Comparison of ENCODE assay signal across 18 mouse cellular contexts in the genomic region with DNA sequence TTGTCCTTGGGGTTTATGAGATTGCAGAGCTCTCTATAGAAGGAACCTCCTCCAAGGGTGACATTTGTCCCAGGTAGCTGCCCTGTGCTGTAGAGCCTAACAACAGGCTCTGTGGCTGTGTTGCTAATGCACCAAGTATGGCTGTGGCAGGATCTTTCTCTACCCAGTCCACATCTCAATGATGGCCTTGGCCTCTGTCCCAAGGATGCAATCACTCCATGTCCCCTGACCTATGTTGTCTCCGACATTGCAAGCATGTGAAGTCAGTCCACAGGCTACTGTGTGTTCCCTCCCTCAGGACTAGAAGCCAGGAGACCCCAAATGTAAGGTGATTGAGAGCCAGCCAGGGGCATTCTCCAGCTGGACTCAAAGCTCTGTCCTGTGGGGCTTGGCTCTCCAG. TPM values are rescaled to one million over a fixed set of nuclear protein-coding genes. Genes with fewer than 3 reads are reported as not detected.
A peak's percentile ranks its signal among the peaks of the same experiment; 100 is the strongest.
DNase-seq lines count a peak whose midpoint lies in the region; ATAC-seq and TF ChIP-seq lines count a peak whose summit lies in the region.
"Had no signal": no experiment of that assay in that cellular context is flagged by ENCODE, and none has a peak within 500 bp of the region (broad histone marks: within the 10 kb centered on the region; RNA-seq: fewer than 3 reads in every experiment).

No protein-coding gene starts in this region.

- intact Hi-C loops in left cerebral cortex, adult 2 months (cut with DNase I), result loop anchor here (2.0 to 5.0 kb wide), 2 partner anchors 47 to 117 kb away; a partner anchor contains a TSS

- TF ChIP-seq EP300 in liver, postnatal 0 days (IDR thresholded peaks at IDR 0.05; ENCODE audit: low read depth), result no peak

- peak overlapping the region; percentile 88 for H3K27ac ChIP-seq in left cerebral cortex, adult 2 months
- peak overlapping the region; percentile 57; the same call in 1 of the 2 replicates for H3K27ac ChIP-seq in forebrain, postnatal 0 days (ENCODE audit: low read depth, low read length)
- H3K27ac ChIP-seq in midbrain, postnatal 0 days (ENCODE audit: low read depth, low read length), result peak overlapping the region; percentile 57; the same call in 1 of the 2 replicates
- H3K27ac ChIP-seq in liver, postnatal 0 days (ENCODE audit: low read depth), result no peak overlapping the region
- H3K27ac ChIP-seq: embryonic facial prominence, embryonic 12.5 days had no signal

- H3K9me3 ChIP-seq in forebrain, postnatal 0 days (ENCODE audit: low read length), result no peaks in the 10 kb centered on the region
- no peaks in the 10 kb centered on the region for H3K9me3 ChIP-seq in midbrain, postnatal 0 days (ENCODE audit: low read length)
- no peaks in the 10 kb centered on the region for H3K9me3 ChIP-seq in liver, postnatal 0 days (ENCODE audit: low read length)
- H3K9me3 ChIP-seq: embryonic facial prominence, embryonic 12.5 days had no signal

- WGBS in forebrain, postnatal 0 days, result 70% methylated on average over 1 of the region's 1 CpGs
- 68% methylated on average over 1 of the region's 1 CpGs for whole genome bisulfite sequencing in midbrain, postnatal 0 days
- WGBS in liver, postnatal 0 days (ENCODE audit: insufficient replicate concordance), result 80% methylated on average over 1 of the region's 1 CpGs

- no peak overlapping the region for H3K4me3 ChIP-seq in left cerebral cortex, adult 2 months
- no peak overlapping the region for H3K4me3 ChIP-seq in forebrain, postnatal 0 days (ENCODE audit: low read depth, low read length)
- H3K4me3 ChIP-seq in midbrain, postnatal 0 days (ENCODE audit: low read depth, low read length), result no peak overlapping the region
- no peak overlapping the region for H3K4me3 ChIP-seq in liver, postnatal 0 days (ENCODE audit: low read depth, low read length)
- H3K4me3 ChIP-seq: embryonic facial prominence, embryonic 12.5 days had no signal

- TF ChIP-seq CTCF in left cerebral cortex, adult 2 months (IDR thresholded peaks at IDR 0.05), result no peak
- no peak for TF ChIP-seq CTCF in forebrain, postnatal 0 days (IDR thresholded peaks at IDR 0.05; ENCODE audit: low read depth)
- no peak for TF ChIP-seq CTCF in midbrain, postnatal 0 days (IDR thresholded peaks at IDR 0.05)
- TF ChIP-seq CTCF in liver, postnatal 0 days (IDR thresholded peaks at IDR 0.05; ENCODE audit: low read depth), result no peak

- no peak for ATAC-seq in forebrain, postnatal 0 days
- ATAC-seq in midbrain, postnatal 0 days (ENCODE audit: low FRiP score), result no peak
- no peak for ATAC-seq in liver, postnatal 0 days
- ATAC-seq: activated CD4-positive, CD25-positive, alpha-beta regulatory T cell, adult 4 months; lung, postnatal 0 days had no signal

- no peaks in the 10 kb centered on the region for H3K27me3 ChIP-seq in forebrain, postnatal 0 days (ENCODE audit: insufficient read depth, low read length)
- H3K27me3 ChIP-seq in midbrain, postnatal 0 days (ENCODE audit: insufficient read depth, low read length), result no peaks in the 10 kb centered on the region
- H3K27me3 ChIP-seq in liver, postnatal 0 days (ENCODE audit: insufficient read depth, low read length), result no peaks in the 10 kb centered on the region
- H3K27me3 ChIP-seq: CH12.LX; embryonic facial prominence, embryonic 12.5 days had no signal

- H3K9ac ChIP-seq in forebrain, postnatal 0 days, result 0 out of 2 replicates have a peak overlapping the region, but pooled peaks have one; percentile 19
- no peak overlapping the region for H3K9ac ChIP-seq in midbrain, postnatal 0 days (replicated peaks; ENCODE audit: low read length, poor library complexity, severe bottlenecking)
- H3K9ac ChIP-seq in liver, postnatal 0 days (replicated peaks), result no peak overlapping the region
- H3K9ac ChIP-seq: embryonic facial prominence, embryonic 12.5 days had no signal

- H3K4me1 ChIP-seq in forebrain, postnatal 0 days (ENCODE audit: insufficient read depth), result no peaks in the 10 kb centered on the region
- H3K4me1 ChIP-seq in midbrain, postnatal 0 days (ENCODE audit: insufficient read depth, low read length), result no peaks in the 10 kb centered on the region
- no peaks in the 10 kb centered on the region for H3K4me1 ChIP-seq in liver, postnatal 0 days (ENCODE audit: insufficient read depth)
- H3K4me1 ChIP-seq: embryonic facial prominence, embryonic 12.5 days had no signal

- no peak for DNase-seq in left cerebral cortex, adult 2 months (ENCODE audit: extremely low spot score in 1 of 2, low spot score in 2 of 2)
- no peak for DNase-seq in left cerebral cortex, adult 18-20 months (ENCODE audit: low spot score in 2 of 2)
- peak; percentile 22 for DNase-seq in adrenal gland, postnatal 25 days
- DNase-seq in forebrain, postnatal 0 days, result no peak
- DNase-seq in midbrain, postnatal 0 days (ENCODE audit: low spot score), result no peak
- DNase-seq in right cerebral cortex, adult 2 months (ENCODE audit: low spot score in 2 of 2), result no peak
- no peak for DNase-seq in liver, postnatal 0 days
- DNase-seq: gastrocnemius, postnatal 25 days; right cerebral cortex, postnatal 14 days had no signal

- no peak overlapping the region for H3K4me2 ChIP-seq in forebrain, postnatal 0 days (ENCODE audit: low read depth)
- no peak overlapping the region for H3K4me2 ChIP-seq in midbrain, postnatal 0 days (ENCODE audit: low read depth, low read length, poor library complexity, severe bottlenecking)
- no peak overlapping the region for H3K4me2 ChIP-seq in liver, postnatal 0 days (ENCODE audit: low read depth, low read length)
- H3K4me2 ChIP-seq: embryonic facial prominence, embryonic 12.5 days; liver, embryonic 11.5 days had no signal

- peaks cover 53% of the 10 kb centered on the region for H3K36me3 ChIP-seq in forebrain, postnatal 0 days (ENCODE audit: insufficient read depth)
- H3K36me3 ChIP-seq in midbrain, postnatal 0 days (ENCODE audit: insufficient read depth, low read length), result peaks cover 43% of the 10 kb centered on the region
- peaks cover 18% of the 10 kb centered on the region for H3K36me3 ChIP-seq in liver, postnatal 0 days (replicated peaks; ENCODE audit: insufficient read depth, low read length)

RNA-seq across cellular contexts. Expression of a gene that starts 34.0 kb away (rescaled TPM):
- 10 to 100 TPM; 66.2 to 71.8 TPM for total RNA-seq in left cerebral cortex, adult 2 months (2021)
- 10 to 100 TPM; 59.1 to 64.7 TPM for total RNA-seq in left cerebral cortex, adult 18-20 months (2021)
- 38.1 and 52.4 TPM in 2 replicates for total RNA-seq in adrenal gland, postnatal 25 days (2021)
- total RNA-seq in forebrain, postnatal 0 days (2014; rRNA removed), result 107 and 133 TPM in 2 replicates
- 46.8 and 53.2 TPM in 2 replicates for polyA plus RNA-seq in forebrain, postnatal 0 days (2015; fragmentation: Nextera tagmentation; extraction: Ambion mirVana)
- total RNA-seq in midbrain, postnatal 0 days (2014; rRNA removed), result 123 and 140 TPM in 2 replicates
- 45.6 and 48.0 TPM in 2 replicates for polyA plus RNA-seq in midbrain, postnatal 0 days (2015; fragmentation: Nextera tagmentation; extraction: Ambion mirVana)
- 5.0 and 5.8 TPM in 2 replicates for polyA plus RNA-seq in liver, postnatal 0 days (2015; fragmentation: Nextera tagmentation; extraction: Ambion mirVana)

RNA-seq across cellular contexts. Expression of a gene that starts 56.7 kb away (rescaled TPM):
- total RNA-seq in left cerebral cortex, adult 2 months (2021), result under 1 TPM; 0.70 to 0.91 TPM
- 1 to 10 TPM in 1 of 2 experiments, under 1 TPM in 1; 0.35 to 1.1 TPM for total RNA-seq in left cerebral cortex, adult 18-20 months (2021)
- 14.1 and 14.8 TPM in 2 replicates for total RNA-seq in adrenal gland, postnatal 25 days (2021)
- total RNA-seq in forebrain, postnatal 0 days (2014; rRNA removed), result 7.4 and 11.6 TPM in 2 replicates
- polyA plus RNA-seq in forebrain, postnatal 0 days (2015; fragmentation: Nextera tagmentation; extraction: Ambion mirVana), result 8.9 and 9.9 TPM in 2 replicates
- 5.9 and 10.0 TPM in 2 replicates for total RNA-seq in midbrain, postnatal 0 days (2014; rRNA removed)
- polyA plus RNA-seq in midbrain, postnatal 0 days (2015; fragmentation: Nextera tagmentation; extraction: Ambion mirVana), result 4.7 and 4.9 TPM in 2 replicates
- 37.8 and 43.5 TPM in 2 replicates for polyA plus RNA-seq in liver, postnatal 0 days (2015; fragmentation: Nextera tagmentation; extraction: Ambion mirVana)

RNA-seq across cellular contexts. Expression of a gene that starts 59.8 kb away (rescaled TPM):
- total RNA-seq in left cerebral cortex, adult 2 months (2021), result not detected
- not detected for total RNA-seq in left cerebral cortex, adult 18-20 months (2021)
- total RNA-seq in adrenal gland, postnatal 25 days (2021), result not detected in 2 replicates
- total RNA-seq in forebrain, postnatal 0 days (2014; rRNA removed), result not detected in 2 replicates
- polyA plus RNA-seq in forebrain, postnatal 0 days (2015; fragmentation: Nextera tagmentation; extraction: Ambion mirVana), result not detected in 2 replicates
- total RNA-seq in midbrain, postnatal 0 days (2014; rRNA removed), result not detected in 2 replicates
- not detected in 2 replicates for polyA plus RNA-seq in midbrain, postnatal 0 days (2015; fragmentation: Nextera tagmentation; extraction: Ambion mirVana)
- not detected in 2 replicates for polyA plus RNA-seq in liver, postnatal 0 days (2015; fragmentation: Nextera tagmentation; extraction: Ambion mirVana)
- total RNA-seq: CH12.LX; gastrocnemius, postnatal 25 days; layer of hippocampus, adult 8-10 months; left cerebral cortex, postnatal 10 days had no signal
- polyA plus RNA-seq: activated CD4-positive, CD25-positive, alpha-beta regulatory T cell, adult 4 months; embryonic facial prominence, embryonic 12.5 days; heart, embryonic 14.5 days; kidney, embryonic 14.5 days; liver, embryonic 11.5 days; lung, postnatal 0 days had no signal
